Mouse (Mus musculus) myocyte (in vitro differentiated cells): ENCODE data around the gene Srpk2. TPM values are rescaled to one million over a fixed set of nuclear protein-coding genes. Genes with fewer than 3 reads are reported as not detected.

ENCODE experiments used
- H3K27me3 ChIP-seq: one replicate; pipeline ENCODE4 v1.6.1; 2011; ENCODE audit not compliant: control insufficient read depth, insufficient read depth, insufficient read length
- H3K36me3 ChIP-seq: one replicate; pipeline ENCODE4 v1.6.1; 2011; ENCODE audit not compliant: control insufficient read depth, insufficient read depth
- H3K4me2 ChIP-seq: one replicate; pipeline ENCODE4 v1.6.1; 2011; ENCODE audit warnings: low read depth, control low read depth
- H3K4me3 ChIP-seq: one replicate; pipeline ENCODE4 v1.5.1; 2011; ENCODE audit warnings: mild to moderate bottlenecking, control low read depth, moderate library complexity
- H3K79me2 ChIP-seq: one replicate; pipeline ENCODE4 v1.6.1; 2011; ENCODE audit not compliant: control insufficient read depth, insufficient read depth
- H3ac ChIP-seq: one replicate; pipeline ENCODE4 v1.6.1; 2011; ENCODE audit not compliant: control insufficient read depth, insufficient read length
- CEBPB ChIP-seq: IDR thresholded peaks from 2 replicates; pipeline ENCODE4 v1.6.1; 2011; ENCODE audit warnings: mild to moderate bottlenecking, moderate library complexity; ENCODE audit not compliant: poor library complexity, insufficient read depth, severe bottlenecking
- E2F4 ChIP-seq: IDR thresholded peaks from one replicate; pipeline ENCODE4 v1.6.1; 2011; ENCODE audit warnings: mild to moderate bottlenecking, control low read depth, moderate library complexity; ENCODE audit not compliant: insufficient read depth
- MAX ChIP-seq: IDR thresholded peaks from one replicate; pipeline ENCODE4 v1.6.1; 2011; ENCODE audit warnings: low read depth, mild to moderate bottlenecking, control low read depth
- MYOD1 ChIP-seq, 3 experiments: IDR thresholded peaks; one replicate each; pipeline ENCODE4 v1.6.1; 2011; ENCODE audit warnings: control low read depth in 2 of 3, low read depth in 2 of 3, mild to moderate bottlenecking in 2 of 3, moderate library complexity in 1 of 3; ENCODE audit not compliant: insufficient read length in 2 of 3, control insufficient read depth in 1 of 3
- MYOG ChIP-seq, 3 experiments: IDR thresholded peaks; one replicate each; pipeline ENCODE4 v1.6.1; 2011; ENCODE audit warnings: control low read depth in 2 of 3, low read depth in 2 of 3, mild to moderate bottlenecking in 2 of 3; ENCODE audit not compliant: insufficient read length in 2 of 3, control insufficient read depth in 1 of 3, insufficient read depth in 1 of 3
- POLR2A ChIP-seq: IDR thresholded peaks from one replicate; pipeline ENCODE4 v1.6.1; 2011; ENCODE audit warnings: low read depth, mild to moderate bottlenecking, control low read depth, moderate library complexity; ENCODE audit not compliant: insufficient read length
- POLR2AphosphoS2 ChIP-seq: IDR thresholded peaks from one replicate; pipeline ENCODE4 v1.6.1; 2011; ENCODE audit warnings: low read depth, control low read depth; ENCODE audit not compliant: insufficient read length
- REST ChIP-seq: IDR thresholded peaks from one replicate; pipeline ENCODE4 v1.6.1; 2011; ENCODE audit warnings: mild to moderate bottlenecking, control low read depth, moderate library complexity; ENCODE audit not compliant: insufficient read depth, insufficient read length
- SRF ChIP-seq: IDR thresholded peaks from one replicate; pipeline ENCODE4 v1.6.1; 2011; ENCODE audit warnings: low read depth; ENCODE audit not compliant: control insufficient read depth, insufficient read length
- TCF12 ChIP-seq: IDR thresholded peaks from one replicate; pipeline ENCODE4 v1.6.1; 2011; ENCODE audit warnings: mild to moderate bottlenecking, control low read depth; ENCODE audit not compliant: poor library complexity, insufficient read depth, severe bottlenecking
- TCF3 ChIP-seq: IDR thresholded peaks from one replicate; pipeline ENCODE4 v1.6.1; 2011; ENCODE audit warnings: low read depth, control low read depth; ENCODE audit not compliant: insufficient read length
- USF1 ChIP-seq: IDR thresholded peaks from one replicate; pipeline ENCODE4 v1.6.1; 2011; ENCODE audit warnings: low read depth, mild to moderate bottlenecking, control low read depth, moderate library complexity
- polyA plus RNA-seq: library from polyadenylated mRNA; unstranded; fragments of >200 nt; fragmentation: generic; extraction: Trizol; gene quantifications from one replicate; pipeline ENCODE4 v1.2.1, GENCODE M21; 2012; ENCODE audit warnings: missing spikeins

The Srpk2 gene
- polyA plus RNA-seq, 1 experiment, result 8.1 TPM

DNA sequence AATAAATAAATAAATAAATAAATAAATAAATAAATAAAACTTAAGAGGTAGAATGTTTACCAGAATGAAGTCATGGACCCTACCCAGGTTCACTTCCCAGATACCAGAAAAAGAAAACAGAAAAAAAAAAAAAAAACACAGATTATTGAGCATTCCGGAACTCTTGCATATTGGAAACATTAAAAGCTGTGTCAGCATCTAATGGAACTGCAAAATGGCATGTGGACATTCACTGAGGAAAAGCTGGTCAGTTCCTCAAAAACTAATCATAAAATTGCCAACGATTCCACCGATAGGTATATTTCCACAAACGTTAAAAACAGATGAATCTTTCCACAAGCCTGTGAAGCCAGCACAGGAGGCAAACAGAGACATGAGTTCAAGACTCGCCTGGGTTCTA is 6.5 kb downstream of the Srpk2 start:
- H3K4me2 ChIP-seq, result no peak overlapping the region
- H3K36me3 ChIP-seq, result no peaks in the 10 kb centered on the region
- no peak overlapping the region for H3ac ChIP-seq
- TF ChIP-seq USF1 (no peak), CEBPB (no peak), POLR2A (no peak), MYOD1 (IDR thresholded peaks at IDR 0.05; ENCODE audit: control insufficient read depth in 1 of 3, insufficient read length in 2 of 3, low read depth in 2 of 3) (no peak), MAX (no peak), SRF (no peak), REST (no peak), POLR2AphosphoS2 (no peak), TCF3 (no peak), E2F4 (no peak), TCF12 (no peak), MYOG (IDR thresholded peaks at IDR 0.05; ENCODE audit: control insufficient read depth in 1 of 3, insufficient read depth in 1 of 3, insufficient read length in 2 of 3, low read depth in 2 of 3) (no peak)
- no peaks in the 10 kb centered on the region for H3K27me3 ChIP-seq
- H3K4me3 ChIP-seq, result no peak overlapping the region
- H3K79me2 ChIP-seq, result no peaks in the 10 kb centered on the region

- H3K27me3 ChIP-seq, result no peaks in the 10 kb centered on the region
- TF ChIP-seq CEBPB (no peak), TCF3 (no peak), REST (no peak), USF1 (no peak)
- H3K79me2 ChIP-seq, result no peaks in the 10 kb centered on the region
- no peak overlapping the region for H3K4me2 ChIP-seq
- H3K36me3 ChIP-seq, result no peaks in the 10 kb centered on the region
- H3K4me3 ChIP-seq, result no peak overlapping the region
- H3ac ChIP-seq, result no peak overlapping the region
These were observed 7.4 kb downstream of the Srpk2 start for GRCm38 (mm10) chr5:23677072-23677453.

DNA sequence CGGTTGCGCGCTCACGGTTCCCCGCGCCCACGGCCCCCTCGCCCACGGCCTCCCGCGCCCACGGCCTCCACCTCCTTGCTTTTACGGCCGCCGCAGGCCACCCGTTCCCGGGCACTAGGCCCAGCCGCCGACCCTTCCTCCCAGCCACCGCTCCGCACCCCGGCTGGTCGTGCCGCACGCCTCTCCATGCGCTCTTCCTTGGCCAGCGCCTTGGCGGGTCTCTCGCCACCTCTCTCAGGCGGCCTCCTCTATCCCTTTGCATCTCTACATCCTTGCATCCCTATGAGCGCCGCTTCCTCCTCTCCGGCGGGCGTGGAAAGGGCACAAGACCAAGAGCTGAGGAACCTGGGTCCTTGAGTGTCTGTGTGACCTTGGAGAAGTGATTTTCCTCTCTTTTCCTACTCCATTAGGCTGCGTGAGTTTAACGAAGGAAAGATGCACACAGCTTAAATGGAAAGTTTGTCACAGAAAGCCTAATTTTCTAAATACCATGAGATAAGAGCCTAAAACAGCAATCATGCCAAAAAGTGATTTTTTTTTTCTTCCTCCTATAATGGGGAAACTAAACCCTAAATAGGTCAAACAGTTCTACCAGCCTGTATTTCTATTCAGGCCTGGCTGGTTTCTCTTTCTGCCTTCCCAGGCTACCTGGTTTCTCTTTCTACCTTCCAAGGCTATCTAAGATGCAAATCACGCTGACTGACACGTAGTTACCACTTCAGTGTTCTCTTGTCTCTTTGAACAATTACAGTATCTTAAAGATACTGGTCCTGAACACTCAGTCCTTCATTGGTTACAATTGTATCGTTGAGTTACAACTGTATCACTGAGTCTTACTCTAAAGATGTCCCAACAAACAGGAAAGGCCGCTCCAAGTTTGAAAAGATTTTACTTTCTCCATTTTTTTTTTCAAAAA is 8.0 kb downstream of the Srpk2 start:
- Histone ChIP-seq H3K36me3 (no peaks in the 10 kb centered on the region), H3ac (peak overlapping the region; percentile 45), H3K79me2 (no peaks in the 10 kb centered on the region), H3K4me2 (peak overlapping the region; percentile 57), H3K27me3 (no peaks in the 10 kb centered on the region), H3K4me3 (peak overlapping the region; percentile 35)
- no peak for TF ChIP-seq USF1

DNA sequence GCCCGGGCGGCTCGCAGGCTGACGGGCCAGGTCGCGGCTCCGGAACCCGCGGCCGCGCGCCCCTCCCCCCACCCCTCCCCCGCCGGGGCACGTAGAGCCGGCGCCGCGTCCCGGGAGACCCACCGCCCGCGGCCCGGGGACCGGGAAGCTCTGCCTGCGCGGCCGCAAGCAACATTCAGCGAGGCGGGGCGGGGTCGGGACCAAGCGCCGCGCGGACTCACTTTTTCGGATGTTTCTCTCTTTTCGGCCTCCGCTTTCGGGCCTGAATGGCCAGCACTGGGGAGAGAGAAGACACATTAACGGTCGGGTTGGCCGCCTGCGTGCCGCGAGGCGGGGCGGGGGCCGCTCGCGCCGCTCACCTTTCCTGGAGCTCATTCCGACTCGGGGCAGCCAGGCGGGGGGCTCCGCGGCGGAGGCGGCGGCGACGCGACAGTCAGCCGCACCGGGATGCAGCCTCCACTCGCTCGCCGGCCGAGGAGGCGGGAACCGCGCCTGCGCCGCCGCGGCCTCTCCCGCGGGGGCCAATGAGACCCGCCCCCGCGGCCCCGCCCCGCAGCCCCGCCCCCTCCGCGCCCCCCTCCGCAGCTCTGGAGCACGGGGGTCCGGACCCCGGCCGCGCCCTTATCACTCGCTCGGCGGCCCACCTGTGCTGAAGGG is 8.8 kb downstream of the Srpk2 start:
- peak overlapping the region; percentile 45 for H3ac ChIP-seq
- TF ChIP-seq POLR2A (peak; percentile 86), MAX (no peak), POLR2AphosphoS2 (peak; percentile 73), MYOD1 (IDR thresholded peaks at IDR 0.05; ENCODE audit: control insufficient read depth in 1 of 3, insufficient read length in 2 of 3, low read depth in 2 of 3) (peak in 1 of 3 experiments; percentile 10)
- no peaks in the 10 kb centered on the region for H3K27me3 ChIP-seq
- H3K4me2 ChIP-seq, result peak overlapping the region; percentile 18
- H3K4me3 ChIP-seq, result peak overlapping the region; percentile 35
- no peaks in the 10 kb centered on the region for H3K79me2 ChIP-seq
- H3K36me3 ChIP-seq, result no peaks in the 10 kb centered on the region

- Histone ChIP-seq H3K4me2 (peak overlapping the region; percentile 90), H3K36me3 (no peaks in the 10 kb centered on the region), H3K79me2 (no peaks in the 10 kb centered on the region), H3ac (peak overlapping the region; percentile 45), H3K27me3 (no peaks in the 10 kb centered on the region), H3K4me3 (peak overlapping the region; percentile 35)
- TF ChIP-seq TCF3 (no peak), MYOG (IDR thresholded peaks at IDR 0.05; ENCODE audit: control insufficient read depth in 1 of 3, insufficient read depth in 1 of 3, insufficient read length in 2 of 3, low read depth in 2 of 3) (peak in 1 of 3 experiments; percentile 45), MYOD1 (IDR thresholded peaks at IDR 0.05; ENCODE audit: control insufficient read depth in 1 of 3, insufficient read length in 2 of 3, low read depth in 2 of 3) (peak in 1 of 3 experiments; percentile 52)
These were observed 9.5 kb downstream of the Srpk2 start for GRCm38 (mm10) chr5:23674829-23675498.
